Comparison of ENCODE assay signal across 23 mouse cellular contexts in genomic region chr13:63451140-63451539, GRCm38 (mm10). TPM values are rescaled to one million over a fixed set of nuclear protein-coding genes. Genes with fewer than 3 reads are reported as not detected.
DNase-seq lines count a peak whose midpoint lies in the region; ATAC-seq lines count a peak whose summit lies in the region.
"Had no signal": no experiment of that assay in that cellular context is flagged by ENCODE, and none has a peak within 500 bp of the region (broad histone marks: within the 10 kb centered on the region; RNA-seq: fewer than 3 reads in every experiment).

No protein-coding gene starts in this region.

- no peaks in the 10 kb centered on the region for H3K27me3 ChIP-seq in forebrain, embryonic 10.5 days (ENCODE audit: poor library complexity, severe bottlenecking)
- H3K27me3 ChIP-seq in forebrain, embryonic 14.5 days (replicated peaks; ENCODE audit: control insufficient read depth, insufficient read depth, low read length) = no peaks in the 10 kb centered on the region
- H3K27me3 ChIP-seq in neural tube, embryonic 15.5 days (replicated peaks) = no peaks in the 10 kb centered on the region
- H3K27me3 ChIP-seq in intestine, embryonic 16.5 days (replicated peaks; ENCODE audit: control insufficient read depth, insufficient read depth, low read length) = no peaks in the 10 kb centered on the region
- H3K27me3 ChIP-seq: embryonic facial prominence, embryonic 13.5 days; forebrain, embryonic 13.5 days; heart, embryonic 13.5 days had no signal

- H3K4me1 ChIP-seq in forebrain, embryonic 10.5 days = peaks cover 12% of the 10 kb centered on the region
- H3K4me1 ChIP-seq in forebrain, embryonic 14.5 days (ENCODE audit: control insufficient read depth, insufficient read depth, low read length) = no peaks in the 10 kb centered on the region
- no peaks in the 10 kb centered on the region for H3K4me1 ChIP-seq in neural tube, embryonic 15.5 days
- H3K4me1 ChIP-seq in intestine, embryonic 16.5 days (ENCODE audit: control insufficient read depth, insufficient read depth, low read length) = no peaks in the 10 kb centered on the region
- H3K4me1 ChIP-seq: forebrain, embryonic 13.5 days; heart, embryonic 13.5 days had no signal

- 45% methylated on average over 7 of the region's 7 CpGs for WGBS in forebrain, embryonic 10.5 days
- 62% methylated on average over 7 of the region's 7 CpGs for WGBS in forebrain, embryonic 14.5 days
- 71% methylated on average over 7 of the region's 7 CpGs for WGBS in neural tube, embryonic 15.5 days
- 64% methylated on average over 7 of the region's 7 CpGs for WGBS in intestine, embryonic 16.5 days

- ATAC-seq in forebrain, embryonic 14.5 days = no peak
- ATAC-seq in neural tube, embryonic 15.5 days (ENCODE audit: low FRiP score) = no peak
- no peak for ATAC-seq in intestine, embryonic 16.5 days
- ATAC-seq: CD4-positive, CD25-positive, alpha-beta regulatory T cell, adult 4 months; forebrain, embryonic 13.5 days; intestine, postnatal 0 days had no signal

- no peak overlapping the region for H3K9ac ChIP-seq in forebrain, embryonic 14.5 days (ENCODE audit: low read length)
- H3K9ac ChIP-seq in neural tube, embryonic 15.5 days (replicated peaks) = no peak overlapping the region
- no peak overlapping the region for H3K9ac ChIP-seq in intestine, embryonic 16.5 days (ENCODE audit: low read depth, low read length)
- H3K9ac ChIP-seq: embryonic facial prominence, embryonic 13.5 days; forebrain, embryonic 13.5 days; heart, embryonic 13.5 days; hindbrain, embryonic 14.5 days had no signal

- H3K4me3 ChIP-seq in forebrain, embryonic 10.5 days = no peak overlapping the region
- H3K4me3 ChIP-seq in forebrain, embryonic 14.5 days (ENCODE audit: low read depth, low read length) = no peak overlapping the region
- no peak overlapping the region for H3K4me3 ChIP-seq in neural tube, embryonic 15.5 days (replicated peaks)
- H3K4me3 ChIP-seq in intestine, embryonic 16.5 days (ENCODE audit: low read length) = no peak overlapping the region
- H3K4me3 ChIP-seq: embryonic facial prominence, embryonic 13.5 days; forebrain, embryonic 13.5 days; heart, adult 2 months; heart, embryonic 13.5 days had no signal

- no peaks in the 10 kb centered on the region for H3K36me3 ChIP-seq in forebrain, embryonic 10.5 days (replicated peaks)
- H3K36me3 ChIP-seq in forebrain, embryonic 14.5 days (ENCODE audit: control insufficient read depth, insufficient read depth, low read length) = no peaks in the 10 kb centered on the region
- H3K36me3 ChIP-seq in neural tube, embryonic 15.5 days = no peaks in the 10 kb centered on the region
- no peaks in the 10 kb centered on the region for H3K36me3 ChIP-seq in intestine, embryonic 16.5 days (ENCODE audit: control insufficient read depth, insufficient read depth, low read length)
- H3K36me3 ChIP-seq: embryonic facial prominence, embryonic 13.5 days; G1E; heart, embryonic 13.5 days had no signal

- no peak overlapping the region for H3K4me2 ChIP-seq in forebrain, embryonic 14.5 days (ENCODE audit: low read length)
- no peak overlapping the region for H3K4me2 ChIP-seq in neural tube, embryonic 15.5 days
- no peak overlapping the region for H3K4me2 ChIP-seq in intestine, embryonic 16.5 days (ENCODE audit: low read depth, low read length)
- H3K4me2 ChIP-seq: embryonic facial prominence, embryonic 13.5 days; forebrain, embryonic 13.5 days; heart, embryonic 13.5 days; hindbrain, embryonic 14.5 days had no signal

- no peaks in the 10 kb centered on the region for H3K9me3 ChIP-seq in forebrain, embryonic 10.5 days
- H3K9me3 ChIP-seq in forebrain, embryonic 14.5 days (replicated peaks; ENCODE audit: control insufficient read depth, low read length) = no peaks in the 10 kb centered on the region
- no peaks in the 10 kb centered on the region for H3K9me3 ChIP-seq in neural tube, embryonic 15.5 days (replicated peaks)
- no peaks in the 10 kb centered on the region for H3K9me3 ChIP-seq in intestine, embryonic 16.5 days (ENCODE audit: control insufficient read depth, low read length)
- H3K9me3 ChIP-seq: embryonic facial prominence, embryonic 13.5 days; forebrain, embryonic 13.5 days; G1E; heart, embryonic 13.5 days had no signal

- no peak overlapping the region for H3K27ac ChIP-seq in forebrain, embryonic 10.5 days
- no peak overlapping the region for H3K27ac ChIP-seq in forebrain, embryonic 14.5 days (ENCODE audit: low read depth, low read length)
- no peak overlapping the region for H3K27ac ChIP-seq in neural tube, embryonic 15.5 days (replicated peaks)
- no peak overlapping the region for H3K27ac ChIP-seq in intestine, embryonic 16.5 days (ENCODE audit: low read length)
- H3K27ac ChIP-seq: embryonic facial prominence, embryonic 13.5 days; forebrain, embryonic 13.5 days; heart, adult 2 months; heart, embryonic 13.5 days; hindbrain, embryonic 14.5 days had no signal

- peak; percentile 34 for DNase-seq in forebrain, embryonic 10.5 days (ENCODE audit: extremely low spot score, low spot score)
- DNase-seq in forebrain, embryonic 14.5 days (ENCODE audit: low spot score) = no peak
- DNase-seq in neural tube, embryonic 10.5 days (ENCODE audit: extremely low spot score, low spot score) = peak; percentile 44
- peak; percentile 30 for DNase-seq in forelimb bud, embryonic 11.5 days (ENCODE audit: low read depth, low spot score)
- peak; percentile 36 for DNase-seq in mesoderm, embryonic 11.5 days (ENCODE audit: low read depth, low spot score)
- no peak for DNase-seq in layer of hippocampus, adult 9-11 months
- DNase-seq: adrenal gland, postnatal 10 days; B cell, adult 2 months; cerebellum, adult 11 months; cerebellum, adult 8-10 months; cerebellum, postnatal 14 days; gastrocnemius, postnatal 10 days; heart, adult 2 months; heart, postnatal 36 days had no signal

RNA-seq across cellular contexts. Expression of gene Fancc, which starts 45.9 kb away (rescaled TPM):
- polyA plus RNA-seq in forebrain, embryonic 10.5 days (2016; fragmentation: Nextera tagmentation; extraction: Ambion mirVana) = 22.4 and 23.9 TPM in 2 replicates
- polyA plus RNA-seq in forebrain, embryonic 14.5 days (2014; fragmentation: Nextera tagmentation; extraction: Ambion mirVana) = 12.8 and 13.1 TPM in 2 replicates
- polyA plus RNA-seq in neural tube, embryonic 15.5 days (2015; fragmentation: Nextera tagmentation; extraction: Ambion mirVana) = 12.8 and 14.4 TPM in 2 replicates
- polyA plus RNA-seq in intestine, embryonic 16.5 days (2015; fragmentation: Nextera tagmentation; extraction: Ambion mirVana) = 15.4 and 19.0 TPM in 2 replicates

Comparison
In these comparisons a context has a peak if more than half of its experiments do, and no peak if none do; other contexts are left out.
1. DNase-seq: peak in forebrain, embryonic 10.5 days (single experiment), neural tube, embryonic 10.5 days (single experiment), forelimb bud, embryonic 11.5 days (single experiment) and mesoderm, embryonic 11.5 days (single experiment); none in forebrain, embryonic 14.5 days (single experiment) and layer of hippocampus, adult 9-11 months (single experiment).